Comparison of ENCODE assay signal across 24 mouse cellular contexts in genomic region chr7:105141275-105141674, GRCm38 (mm10). TPM values are rescaled to one million over a fixed set of nuclear protein-coding genes. Genes with fewer than 3 reads are reported as not detected.
"Had no signal": no experiment of that assay in that cellular context is flagged by ENCODE, and none has a peak within 500 bp of the region (broad histone marks: within the 10 kb centered on the region; RNA-seq: fewer than 3 reads in every experiment).

No protein-coding gene starts in this region.

- H3K27ac ChIP-seq: neural tube, embryonic 13.5 days; neural tube, embryonic 15.5 days; stomach, embryonic 15.5 days; stomach, postnatal 0 days had no signal

- H3K4me1 ChIP-seq: neural tube, embryonic 13.5 days; neural tube, embryonic 15.5 days; stomach, embryonic 15.5 days had no signal

- H3K9me3 ChIP-seq: neural tube, embryonic 13.5 days; neural tube, embryonic 15.5 days; stomach, embryonic 15.5 days had no signal

- H3K9ac ChIP-seq: neural tube, embryonic 13.5 days; neural tube, embryonic 15.5 days; stomach, embryonic 15.5 days had no signal

- H3K36me3 ChIP-seq: neural tube, embryonic 13.5 days; neural tube, embryonic 15.5 days; stomach, embryonic 15.5 days had no signal

- H3K4me2 ChIP-seq: neural tube, embryonic 13.5 days; neural tube, embryonic 15.5 days; stomach, embryonic 15.5 days had no signal

- DNase-seq: retina, postnatal 1 day; right cerebral cortex, adult 18-20 months; right cerebral cortex, postnatal 14 days; right cerebral cortex, postnatal 25 days; right cerebral cortex, postnatal 4 days; spleen, adult 18-20 months; thymus, adult 18-20 months; thymus, adult 2 months; thymus, postnatal 14 days; thymus, postnatal 25 days; thymus, postnatal 36 days; thymus, postnatal 4 days had no signal

- H3K4me3 ChIP-seq: neural tube, embryonic 13.5 days; neural tube, embryonic 15.5 days; stomach, embryonic 15.5 days had no signal

- H3K27me3 ChIP-seq: neural tube, embryonic 13.5 days; neural tube, embryonic 15.5 days; stomach, embryonic 15.5 days had no signal

RNA-seq across cellular contexts. Expression of gene Olfr683, which starts 5.5 kb away (rescaled TPM):
- polyA plus RNA-seq: neural tube, embryonic 13.5 days; neural tube, embryonic 14.5 days; neural tube, embryonic 15.5 days; small intestine, adult 2 months; spleen, adult 2 months; stomach, embryonic 14.5 days; stomach, embryonic 15.5 days; stomach, embryonic 16.5 days; stomach, postnatal 0 days; testis, adult 2 months; thymus, adult 2 months; thymus, postnatal 0 days; urinary bladder, adult 2 months had no signal

RNA-seq across cellular contexts. Expression of gene Olfr684, which starts 22.2 kb away (rescaled TPM):
- polyA plus RNA-seq: neural tube, embryonic 13.5 days; neural tube, embryonic 14.5 days; neural tube, embryonic 15.5 days; small intestine, adult 2 months; spleen, adult 2 months; stomach, embryonic 14.5 days; stomach, embryonic 15.5 days; stomach, embryonic 16.5 days; stomach, postnatal 0 days; testis, adult 2 months; thymus, adult 2 months; thymus, postnatal 0 days; urinary bladder, adult 2 months had no signal

RNA-seq across cellular contexts. Expression of gene Olfr681, which starts 24.6 kb away (rescaled TPM):
- polyA plus RNA-seq: neural tube, embryonic 13.5 days; neural tube, embryonic 14.5 days; neural tube, embryonic 15.5 days; small intestine, adult 2 months; spleen, adult 2 months; stomach, embryonic 14.5 days; stomach, embryonic 15.5 days; stomach, embryonic 16.5 days; stomach, postnatal 0 days; testis, adult 2 months; thymus, adult 2 months; thymus, postnatal 0 days; urinary bladder, adult 2 months had no signal

RNA-seq across cellular contexts. Expression of gene Olfr685, which starts 44.5 kb away (rescaled TPM):
- polyA plus RNA-seq: neural tube, embryonic 13.5 days; neural tube, embryonic 14.5 days; neural tube, embryonic 15.5 days; small intestine, adult 2 months; spleen, adult 2 months; stomach, embryonic 14.5 days; stomach, embryonic 15.5 days; stomach, embryonic 16.5 days; stomach, postnatal 0 days; testis, adult 2 months; thymus, adult 2 months; thymus, postnatal 0 days; urinary bladder, adult 2 months had no signal

RNA-seq across cellular contexts. Expression of gene Olfr680-ps1, which starts 48.7 kb away (rescaled TPM):
- polyA plus RNA-seq: neural tube, embryonic 13.5 days; neural tube, embryonic 14.5 days; neural tube, embryonic 15.5 days; small intestine, adult 2 months; spleen, adult 2 months; stomach, embryonic 14.5 days; stomach, embryonic 15.5 days; stomach, embryonic 16.5 days; stomach, postnatal 0 days; testis, adult 2 months; thymus, adult 2 months; thymus, postnatal 0 days; urinary bladder, adult 2 months had no signal
